Mouse (Mus musculus): ENCODE measurements at regions not wholly inside any gene's neighbourhood (a gene's known extent, or its start where the extent isn't known, plus 50 kb on each side); places are given as distances from the start of the nearest gene placed in this dataset.
"Not testable (repeated sequence)": the region's sequence is repeated elsewhere in the genome, so short reads cannot be mapped to it uniquely, and the experiment has no call there.

DNA sequence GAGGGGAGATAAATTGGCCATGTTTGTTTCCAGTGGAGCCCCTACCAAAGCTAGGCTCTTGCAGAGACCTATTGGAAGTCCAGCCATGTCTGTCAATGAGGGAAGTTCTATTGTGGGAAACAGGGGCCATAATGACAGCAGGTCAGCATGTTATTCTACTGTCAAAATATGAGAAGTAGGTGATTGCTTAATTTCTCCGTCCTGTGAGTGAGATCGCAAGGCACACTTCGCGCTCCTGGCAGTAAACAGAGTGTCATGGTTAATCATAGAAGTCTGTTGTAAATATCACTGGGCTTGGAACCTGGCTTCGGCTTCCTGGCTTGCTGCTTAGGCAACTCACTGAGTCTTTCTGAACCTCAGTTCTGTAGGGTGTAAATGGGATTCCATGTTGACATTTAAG, 72.5 kb upstream of the Ccdc122 start:
- no peak for DNase-seq (ENCODE audit: low spot score)

DNA sequence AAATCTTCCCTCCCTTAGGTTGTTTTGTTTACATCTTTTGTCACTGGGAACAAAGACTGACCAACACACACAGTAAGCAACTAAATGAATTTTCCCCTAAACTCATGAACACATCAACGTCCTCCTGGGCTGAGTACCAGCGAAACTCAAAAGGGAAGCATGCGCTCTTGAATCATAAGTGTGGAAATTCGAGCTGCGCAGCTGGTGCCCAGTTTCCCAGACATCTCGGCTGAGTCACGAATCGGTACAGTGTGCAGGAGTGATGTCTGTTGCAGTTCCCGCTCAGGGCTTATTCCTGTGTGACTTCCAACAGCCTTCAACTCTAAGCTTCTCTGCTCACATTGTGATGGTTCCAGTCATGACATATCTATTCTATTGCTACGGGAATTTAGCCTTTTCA, 77.7 kb upstream of the Ccdc122 start:
- no peak for DNase-seq (ENCODE audit: low spot score)

DNA sequence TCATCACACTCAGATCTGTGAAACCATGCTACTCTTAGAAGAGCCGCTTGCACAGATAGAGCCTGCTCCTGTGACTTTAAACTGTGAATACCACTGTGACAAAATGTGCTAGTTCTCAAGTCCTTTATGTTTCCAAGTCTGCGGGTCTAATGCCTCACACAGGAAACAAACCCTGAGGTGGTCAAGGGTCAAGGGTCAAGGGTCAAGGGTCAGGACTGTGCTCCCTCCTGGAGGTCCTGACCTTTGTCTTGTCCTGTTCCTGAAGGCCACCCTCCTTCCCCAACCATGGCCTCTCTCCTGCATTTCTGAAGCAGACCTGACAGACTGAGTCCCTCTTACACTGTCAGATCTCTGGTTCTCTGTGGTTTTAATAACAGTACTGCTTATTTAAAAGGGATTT, 79.4 kb upstream of the Ccdc122 start:
- no peak for DNase-seq (ENCODE audit: low spot score)

DNA sequence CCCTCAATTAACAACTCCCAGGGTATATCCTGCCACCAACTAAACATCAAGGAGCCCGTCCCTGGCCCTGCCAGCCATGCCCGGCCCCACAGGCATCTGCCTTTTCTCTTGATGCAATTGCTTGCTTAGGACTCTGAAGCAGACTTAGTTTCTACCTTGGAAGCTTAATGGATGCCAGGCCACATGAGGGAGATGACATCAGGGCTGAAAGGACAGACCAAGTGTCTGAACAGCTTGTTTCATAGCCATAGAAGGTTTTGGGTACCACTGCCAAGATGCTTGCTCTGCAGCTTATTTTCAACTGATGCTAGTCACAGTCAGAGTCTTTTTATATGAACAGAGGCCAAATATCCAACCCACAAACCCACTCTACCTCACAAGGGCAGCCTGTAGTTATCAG, 83.4 kb upstream of the Ccdc122 start:
- no peak for DNase-seq (ENCODE audit: low spot score)

DNA sequence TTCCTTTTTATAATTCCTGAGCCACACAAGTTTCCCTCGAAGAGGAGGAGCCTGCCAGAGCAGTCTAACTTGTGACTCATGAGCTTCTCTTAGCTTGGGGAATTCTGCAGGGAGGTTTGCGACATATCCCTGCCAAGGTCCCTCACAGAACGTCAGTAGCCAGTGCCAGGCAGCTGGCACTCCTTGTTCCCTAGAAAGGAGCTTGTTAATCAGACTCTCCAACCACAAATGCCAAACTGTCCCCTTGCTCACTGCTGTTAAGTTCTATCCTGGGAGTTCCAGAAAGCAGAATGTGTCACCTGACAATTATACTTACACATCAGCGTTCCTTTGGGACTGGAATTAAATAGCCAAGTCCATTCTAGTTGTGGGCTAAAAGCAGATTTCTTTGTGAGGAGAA, 85.1 kb upstream of the Ccdc122 start:
- no peak for DNase-seq (ENCODE audit: low spot score)

DNA sequence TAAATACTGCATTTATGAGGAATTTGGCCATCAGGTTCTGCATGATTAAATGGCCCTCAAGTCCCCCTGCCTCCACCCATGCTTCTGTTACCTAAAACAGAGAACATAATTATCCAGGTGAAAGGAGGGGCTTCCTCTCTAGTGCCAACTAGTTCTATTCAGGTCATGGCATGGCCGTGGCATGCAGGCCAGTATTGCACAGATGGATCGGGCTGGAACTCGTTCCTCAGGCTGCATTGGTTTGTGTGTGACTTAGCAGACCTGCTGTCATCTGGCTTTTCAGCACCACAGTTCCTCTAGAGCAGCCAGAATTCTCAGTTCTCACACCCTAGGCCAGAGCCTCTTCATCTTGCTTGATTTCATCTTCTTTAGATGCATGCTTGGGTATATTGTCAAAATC, 87.2 kb upstream of the Ccdc122 start:
- peak; percentile 24 for DNase-seq (ENCODE audit: low spot score)

DNA sequence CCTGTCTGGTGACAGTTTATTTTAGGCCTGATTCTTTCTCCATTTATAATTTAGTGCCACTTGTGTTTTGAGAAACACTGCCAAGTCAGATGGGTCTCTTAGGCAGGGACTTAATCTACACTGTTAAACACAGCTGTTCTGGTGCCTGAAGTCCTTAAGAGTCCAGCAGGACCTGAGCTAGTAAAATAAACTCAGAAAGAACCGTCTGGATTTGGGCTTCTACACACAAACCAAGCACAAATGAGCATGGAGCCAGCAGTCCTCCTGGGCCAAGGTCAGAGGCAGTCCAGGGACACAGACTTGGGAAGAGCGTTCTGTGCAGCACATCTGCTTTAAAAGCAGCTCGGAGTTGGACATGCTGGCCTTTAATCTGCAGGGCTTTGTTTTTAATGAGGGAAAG, 87.6 kb upstream of the Ccdc122 start:
- DNase-seq (ENCODE audit: low spot score), result peak; percentile 16

DNA sequence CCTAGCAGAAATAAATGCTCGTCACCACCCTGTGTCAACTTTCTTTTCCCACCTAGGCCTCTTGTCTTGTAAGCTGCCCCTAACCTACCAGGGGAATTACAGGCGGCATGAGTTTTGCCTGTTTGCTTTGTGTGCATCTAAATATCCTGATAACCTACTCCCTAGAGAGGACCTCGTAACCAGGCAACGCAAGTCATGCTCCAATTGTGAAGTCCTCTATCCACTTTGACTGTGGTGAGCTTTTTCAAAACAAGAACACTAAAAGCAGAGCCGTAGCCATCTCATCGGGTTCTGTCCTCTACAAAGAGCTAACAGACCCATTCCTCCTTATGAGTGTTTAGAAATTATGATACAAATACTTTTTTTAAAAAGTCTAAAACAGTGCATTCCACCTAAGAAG, 88.1 kb upstream of the Ccdc122 start:
- DNase-seq (ENCODE audit: low spot score), result peak; percentile 43

DNA sequence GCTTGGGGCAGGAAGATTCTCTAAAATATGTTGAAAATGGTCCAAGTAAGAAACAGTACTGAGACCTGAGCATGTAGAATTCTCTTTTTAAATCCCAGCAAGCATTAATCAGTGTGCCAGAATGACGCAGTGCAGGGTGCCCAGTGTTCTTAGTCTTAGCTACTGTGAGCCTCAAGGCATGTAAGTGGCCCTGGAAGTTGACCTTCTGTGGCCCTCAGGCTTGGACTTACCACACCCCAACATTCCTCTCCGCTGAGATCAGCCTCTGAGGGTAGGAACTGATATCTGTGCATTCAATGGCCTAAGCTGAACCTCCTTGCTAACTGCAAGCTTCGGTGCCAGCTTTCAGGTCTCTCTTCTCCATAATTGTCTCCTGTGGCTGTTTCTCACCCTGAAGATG, 89.4 kb upstream of the Ccdc122 start:
- no peak for DNase-seq (ENCODE audit: low spot score)

DNA sequence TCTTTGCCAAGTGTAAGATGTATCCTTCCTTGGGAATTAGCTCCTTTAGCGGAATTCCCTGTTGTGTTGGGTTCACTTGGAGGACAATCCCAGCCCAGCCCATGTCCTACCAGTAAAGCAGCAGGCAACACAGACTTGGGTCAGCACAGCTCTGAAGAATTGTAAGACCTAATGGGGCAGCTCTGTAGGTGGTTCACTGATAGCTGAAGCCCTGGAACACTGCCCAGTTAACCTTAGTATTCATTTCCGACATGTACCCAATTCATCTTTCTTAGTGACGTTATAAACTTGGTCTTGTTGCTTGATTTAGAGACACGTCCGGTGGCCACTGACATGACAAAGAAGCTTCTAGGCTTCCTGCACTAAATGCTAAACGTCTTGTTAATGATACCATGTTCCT, 90.9 kb upstream of the Ccdc122 start:
- no peak for DNase-seq (ENCODE audit: low spot score)

DNA sequence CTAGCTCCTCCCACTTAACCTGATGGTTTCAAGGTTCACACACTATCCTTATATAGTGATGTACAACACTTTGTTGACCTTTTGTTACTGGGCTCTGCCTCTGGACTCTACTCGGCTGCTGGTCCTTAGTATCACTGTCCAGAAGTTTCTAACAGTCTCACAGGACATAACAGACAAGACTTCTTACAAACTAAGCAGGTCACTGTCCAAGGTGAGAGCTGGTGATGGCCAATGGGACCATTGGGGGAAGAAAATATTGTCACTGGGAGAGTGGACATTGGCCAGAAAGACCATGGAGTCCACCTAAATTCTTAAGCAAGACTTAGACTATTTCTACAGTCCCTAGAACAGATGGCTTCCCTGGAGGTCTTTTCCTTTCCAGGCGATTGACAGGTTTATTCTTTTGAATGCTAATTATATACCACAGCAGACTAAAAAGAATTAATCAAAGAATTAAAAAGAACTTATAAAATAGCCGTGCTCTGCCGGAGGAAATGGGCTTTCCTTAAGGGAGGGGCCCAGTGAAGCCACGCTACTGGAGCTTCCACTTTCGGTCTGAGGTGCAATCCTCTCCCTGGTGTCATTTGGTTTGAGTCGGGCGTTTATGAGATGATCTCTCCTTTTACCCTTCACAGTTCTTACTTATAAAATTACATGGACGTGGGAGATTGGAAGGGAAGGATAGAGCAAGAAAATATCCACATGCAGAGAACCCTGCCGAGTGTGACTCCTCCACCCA, 94.9 kb upstream of the Ccdc122 start:
- DNase-seq (ENCODE audit: low spot score), result no peak

DNA sequence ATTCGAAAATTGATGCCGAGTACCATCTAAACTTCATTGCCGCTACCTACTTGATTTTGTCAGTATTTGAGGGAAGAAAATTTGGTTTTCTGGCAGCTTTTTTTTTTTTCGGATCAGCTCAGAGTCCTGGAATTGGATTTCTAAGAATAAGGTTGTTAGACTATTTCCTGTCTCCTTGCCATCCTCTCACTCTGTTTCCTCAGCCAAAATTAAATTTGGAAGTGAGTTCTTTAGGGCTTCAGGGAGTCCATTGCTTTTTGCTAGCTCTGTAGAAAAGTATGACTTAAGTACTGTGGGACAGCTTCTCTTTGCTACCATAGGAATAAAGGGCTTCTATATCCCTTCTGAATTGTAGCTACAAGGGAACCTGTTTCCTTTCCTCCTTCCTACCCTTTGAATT, 96.1 kb upstream of the Ccdc122 start:
- DNase-seq (ENCODE audit: low spot score), result no peak

DNA sequence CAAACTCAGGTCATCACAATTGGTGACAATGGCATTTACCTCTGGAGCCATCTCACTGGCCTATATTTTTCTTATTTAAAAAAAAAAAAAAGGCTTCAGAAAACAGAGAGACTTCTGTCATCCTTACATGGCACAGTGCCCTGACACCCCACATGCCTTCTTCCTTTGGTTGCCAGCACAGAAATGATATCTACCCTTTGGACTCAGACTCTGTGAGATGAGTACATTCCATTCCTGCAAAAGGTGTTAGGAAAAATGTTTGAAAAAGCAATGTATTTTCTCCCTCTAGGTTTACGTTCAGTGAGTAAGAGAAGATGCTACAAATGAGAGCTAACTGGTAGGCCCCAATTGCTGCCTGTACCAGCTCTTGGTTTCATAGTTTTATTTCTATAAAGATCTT, 99.9 kb upstream of the Ccdc122 start:
- no peak for DNase-seq (ENCODE audit: low spot score)

DNA sequence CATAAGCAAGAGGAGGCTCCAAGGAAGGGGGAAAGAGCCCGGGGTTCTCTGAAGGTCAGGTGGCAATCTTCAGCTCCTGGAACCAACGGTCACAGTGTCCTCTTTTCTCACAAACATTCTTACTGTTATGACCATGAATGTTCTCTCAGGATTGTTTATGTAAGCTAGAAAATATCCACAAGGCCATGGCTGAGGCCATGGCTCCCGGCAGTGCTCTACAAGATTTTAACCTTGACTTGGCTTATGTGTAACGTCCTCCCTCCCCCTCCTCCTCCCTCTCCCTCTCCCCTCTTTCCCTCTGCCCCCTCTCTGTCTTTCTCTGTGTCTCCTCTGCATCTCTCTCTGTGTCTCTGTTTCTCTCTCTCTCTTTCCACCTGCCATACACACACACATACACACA, 100.5 kb upstream of the Ccdc122 start:
- DNase-seq (ENCODE audit: low spot score), result not testable (repeated sequence)

DNA sequence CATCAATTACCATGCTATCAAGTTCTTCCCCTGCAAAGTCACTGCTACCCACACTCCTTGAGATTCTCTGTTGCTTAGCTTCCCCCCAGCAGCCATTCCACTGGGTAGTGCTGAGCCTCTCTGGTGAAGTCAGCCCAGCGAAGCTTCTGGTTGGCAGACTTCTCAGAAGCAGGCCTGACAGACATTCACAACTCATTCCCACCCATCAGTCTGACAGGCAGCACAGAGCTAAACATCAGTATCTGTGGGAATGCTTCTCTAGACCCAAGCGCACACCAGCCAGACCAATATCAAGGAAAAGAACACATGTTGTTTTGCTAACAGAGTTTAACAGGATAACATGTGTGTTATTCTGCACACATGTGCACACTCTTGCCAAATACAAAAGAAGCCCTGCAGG, 101.1 kb upstream of the Ccdc122 start:
- DNase-seq (ENCODE audit: low spot score), result no peak

DNA sequence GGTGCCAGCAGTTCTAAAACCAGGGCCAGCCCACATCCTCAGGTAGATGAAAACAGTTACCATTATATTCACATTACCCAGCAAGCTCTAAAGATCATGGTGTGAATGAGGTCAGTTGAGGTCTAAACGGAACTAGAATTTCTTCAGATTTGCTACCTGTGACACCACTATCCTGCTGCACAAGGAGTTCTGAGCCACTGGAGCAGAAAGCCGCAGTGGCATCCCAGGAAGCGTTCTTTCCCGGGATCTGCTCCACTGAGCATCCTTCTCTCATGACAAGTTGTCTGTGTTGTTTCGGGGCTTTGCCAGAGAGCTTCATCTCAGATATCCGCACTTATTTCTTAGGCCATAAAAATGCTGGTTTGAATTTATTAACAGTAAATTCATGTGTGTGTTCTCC, 103.7 kb upstream of the Ccdc122 start:
- DNase-seq (ENCODE audit: low spot score), result no peak

DNA sequence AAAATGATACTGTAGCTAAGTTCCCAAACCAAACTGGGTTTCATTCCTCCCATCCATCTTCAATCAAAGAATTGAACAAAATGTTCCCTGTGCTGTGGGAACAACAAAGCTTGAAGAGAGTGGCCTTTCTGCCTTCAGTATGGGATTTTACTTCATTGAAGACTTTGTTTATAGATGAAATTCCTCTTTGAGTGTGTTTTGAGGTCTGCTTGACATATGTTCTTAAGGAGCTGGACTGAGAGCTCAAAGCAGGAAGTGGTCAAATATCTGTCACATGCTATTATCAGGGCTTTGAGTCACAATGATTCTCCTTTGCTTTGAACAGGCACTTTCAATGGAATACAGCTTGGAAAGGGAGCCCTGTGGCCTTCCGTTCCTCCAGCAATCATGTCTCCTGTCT, 105.2 kb upstream of the Ccdc122 start:
- DNase-seq (ENCODE audit: low spot score), result no peak

DNA sequence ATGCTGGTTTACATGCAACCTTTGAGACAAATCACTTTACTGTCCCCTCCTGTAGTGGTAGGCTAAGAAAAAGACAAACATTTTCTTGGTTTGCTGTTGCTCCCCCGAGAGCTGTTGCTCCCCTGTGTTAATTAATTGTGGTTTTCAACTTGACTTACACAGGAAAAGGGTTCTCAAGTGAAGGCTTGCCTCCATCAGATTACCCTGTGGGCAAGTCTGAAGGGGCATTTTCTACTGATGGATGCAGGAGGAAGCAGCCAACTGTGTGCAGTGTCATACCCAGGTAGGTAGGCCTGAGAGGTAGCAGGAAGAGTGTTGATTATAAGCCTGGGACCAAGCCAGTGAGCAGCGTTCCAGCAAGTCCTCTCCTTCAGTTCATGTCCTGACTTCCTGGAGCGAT, 107.0 kb upstream of the Ccdc122 start:
- no peak for DNase-seq (ENCODE audit: low spot score)

DNA sequence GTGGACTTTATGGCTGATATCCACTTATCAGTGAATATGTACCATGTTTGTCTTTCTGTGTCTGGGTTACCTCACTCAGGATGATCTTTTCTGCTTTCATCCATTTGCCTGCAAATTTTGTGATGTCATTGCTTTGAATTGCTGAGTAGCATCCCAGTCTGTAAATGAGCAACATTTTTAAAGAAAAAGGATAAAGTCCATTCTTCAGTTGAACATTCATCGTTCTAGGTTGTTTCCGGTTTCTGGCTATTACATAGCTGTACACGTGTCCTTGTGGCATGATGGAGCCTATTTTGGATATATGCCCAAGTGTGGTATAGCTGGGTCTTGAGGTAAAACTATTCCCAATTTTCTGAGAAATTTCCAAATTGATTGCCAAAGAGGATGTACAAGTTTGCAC, 107.9 kb upstream of the Ccdc122 start:
- DNase-seq (ENCODE audit: low spot score), result no peak

DNA sequence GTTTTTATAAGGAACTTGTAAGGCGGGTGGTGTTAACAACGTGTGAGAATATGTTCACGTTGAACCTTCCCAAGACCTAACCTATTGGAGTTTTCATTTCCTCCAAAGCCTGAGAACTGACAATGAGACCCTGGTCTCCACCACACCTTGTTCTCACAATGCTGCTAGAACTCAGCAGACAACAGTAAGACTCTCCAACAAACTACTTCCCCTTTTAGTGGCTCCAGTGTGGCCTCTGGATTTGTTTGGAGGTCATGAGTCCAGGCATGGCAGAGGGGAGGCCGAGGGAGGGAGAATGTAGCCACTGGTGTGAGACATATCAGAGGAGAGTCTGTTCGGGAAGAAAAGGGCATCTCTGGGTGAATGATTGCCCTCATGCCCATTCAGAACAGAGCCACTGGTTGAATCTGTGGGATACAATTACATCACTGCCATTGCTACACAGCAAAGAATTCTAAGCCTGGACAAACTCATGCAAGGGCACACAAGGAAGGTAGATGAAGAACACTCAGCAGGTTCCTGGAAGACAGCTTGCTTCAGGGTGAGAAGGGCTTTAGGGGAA, 109.2 kb upstream of the Ccdc122 start:
- DNase-seq (ENCODE audit: low spot score), result no peak

DNA sequence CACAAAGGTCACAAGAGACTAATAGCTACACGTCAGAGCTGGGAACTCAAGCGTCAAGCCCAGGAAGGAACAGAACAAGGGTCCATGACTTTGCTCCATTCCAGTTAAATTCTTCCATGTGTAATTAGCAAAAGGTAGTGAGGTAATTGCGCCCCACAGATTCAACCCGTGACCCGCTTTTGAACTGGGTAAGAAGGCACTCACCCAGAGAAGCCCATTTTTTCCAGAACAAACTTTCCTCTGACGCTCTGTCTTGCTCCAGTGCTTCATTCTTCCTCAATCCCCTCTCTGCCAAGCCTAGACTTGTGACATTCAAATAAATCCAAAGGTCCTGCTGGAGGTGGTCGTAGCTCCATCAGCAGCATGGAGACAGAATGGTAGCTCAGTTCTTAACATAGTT, 110.2 kb upstream of the Ccdc122 start:
- DNase-seq (ENCODE audit: low spot score), result no peak

DNA sequence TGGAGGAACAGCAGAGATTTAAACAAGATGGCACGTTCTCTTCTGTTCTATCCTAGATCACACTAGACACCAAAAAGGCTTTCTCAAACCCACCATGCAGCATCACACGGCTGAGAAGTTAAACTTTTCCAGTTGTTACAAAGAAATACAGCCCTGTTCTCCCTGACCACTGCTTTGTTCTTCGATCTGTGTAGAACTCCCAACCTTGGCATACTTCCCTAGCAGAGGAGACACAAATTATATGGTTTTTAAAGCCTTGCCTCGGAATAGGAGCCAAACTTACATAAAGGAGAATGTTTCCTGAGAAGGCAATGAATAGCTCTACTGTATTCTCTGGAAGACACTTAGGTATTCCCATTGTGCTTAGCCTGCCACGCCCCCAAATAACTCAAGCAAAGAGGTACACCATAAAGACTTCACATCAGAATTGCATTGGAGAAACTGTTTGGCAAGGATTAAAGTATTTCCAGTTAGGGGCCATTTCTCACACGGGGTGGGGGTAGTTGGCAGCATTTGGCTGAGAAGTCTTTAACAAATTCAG, 114.1 kb upstream of the Ccdc122 start:
- no peak for DNase-seq (ENCODE audit: low spot score)

DNA sequence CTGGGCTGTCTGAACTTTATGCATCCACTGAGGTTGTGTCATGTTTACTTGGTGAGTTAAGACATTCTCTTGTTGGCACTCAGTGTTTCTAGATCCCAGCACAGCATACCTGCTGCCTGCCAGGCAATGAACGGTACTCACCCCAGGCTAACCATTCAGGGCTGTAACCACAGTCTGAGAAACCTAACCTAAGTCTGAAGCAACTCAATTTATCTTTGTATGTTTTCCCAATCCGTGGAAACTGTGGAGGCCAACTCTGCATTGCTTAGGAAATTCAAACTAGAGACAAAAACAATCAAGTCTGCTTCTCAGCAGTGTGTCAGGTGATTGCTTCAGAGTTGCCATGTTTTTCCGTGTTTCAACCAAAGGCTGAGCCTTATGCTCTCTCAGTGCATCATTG, 118.5 kb upstream of the Ccdc122 start:
- no peak for DNase-seq (ENCODE audit: low spot score)
